Mouse (Mus musculus) urinary bladder, postnatal 4 days (tissue): ENCODE results near the gene Ptov1.

ENCODE experiments used
- DNase-seq, 2 experiments: peaks; one replicate each; pipeline ENCODE4 v3.0.0; 2021 to 2022; ENCODE audit warnings: low spot score in 2 of 2

Ptov1 gene

GRCm38 (mm10) chr7:44859896-44860295 is 9.7 kb downstream of the Ptov1 start:
- DNase-seq, result no peak

DNA sequence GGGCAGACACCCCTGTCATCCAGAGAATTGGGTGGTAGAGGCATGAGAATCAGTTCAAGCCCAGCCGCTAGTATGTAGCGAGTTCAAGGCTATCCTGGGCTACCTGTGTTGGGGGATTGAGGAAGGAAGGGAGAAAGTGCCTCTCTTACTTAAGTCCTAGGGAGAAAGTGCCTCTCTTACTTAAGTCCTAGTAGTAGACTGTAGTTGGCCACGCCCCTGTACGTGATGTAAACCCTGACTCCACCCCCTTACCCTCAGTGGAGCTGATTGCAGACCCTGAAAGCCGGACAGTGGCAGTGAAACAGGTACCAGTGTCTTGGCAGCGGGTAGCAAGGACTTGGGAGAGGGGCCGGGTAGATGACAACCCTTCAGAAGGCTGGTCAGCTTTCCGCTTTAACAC is 11.7 kb downstream of the Ptov1 start:
- DNase-seq, result no peak

- peak; percentile 80 for DNase-seq
Observed at GRCm38 (mm10) chr7:44857042-44857552, 12.5 kb downstream of the Ptov1 start, which contains the start of gene Pnkp. TSS of gene Pnkp (plus strand) at chr7:44857139.

GRCm38 (mm10) chr7:44856265-44856916 is 13.2 kb downstream of the Ptov1 start:
- DNase-seq, result no peak

DNA sequence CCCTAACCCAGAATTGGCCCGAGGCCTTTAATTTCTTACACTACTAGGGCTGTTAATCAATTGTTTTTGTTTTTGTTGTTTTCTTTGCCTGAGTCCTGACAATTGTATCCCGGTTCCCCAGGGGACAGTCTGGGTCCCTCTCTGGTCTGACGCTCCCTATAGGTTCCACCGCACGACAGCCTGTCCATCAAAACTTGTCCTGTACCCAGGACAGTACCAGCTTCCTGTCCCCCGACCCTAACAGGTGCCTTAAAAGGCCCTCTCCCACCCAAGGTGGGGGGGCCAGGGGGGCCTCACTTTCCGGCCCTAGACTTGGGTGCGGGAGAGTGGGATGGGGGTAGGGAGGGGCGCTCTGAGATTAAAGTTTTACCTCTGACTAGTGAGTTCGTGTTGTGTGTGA is 14.6 kb downstream of the Ptov1 start:
- no peak for DNase-seq

DNA sequence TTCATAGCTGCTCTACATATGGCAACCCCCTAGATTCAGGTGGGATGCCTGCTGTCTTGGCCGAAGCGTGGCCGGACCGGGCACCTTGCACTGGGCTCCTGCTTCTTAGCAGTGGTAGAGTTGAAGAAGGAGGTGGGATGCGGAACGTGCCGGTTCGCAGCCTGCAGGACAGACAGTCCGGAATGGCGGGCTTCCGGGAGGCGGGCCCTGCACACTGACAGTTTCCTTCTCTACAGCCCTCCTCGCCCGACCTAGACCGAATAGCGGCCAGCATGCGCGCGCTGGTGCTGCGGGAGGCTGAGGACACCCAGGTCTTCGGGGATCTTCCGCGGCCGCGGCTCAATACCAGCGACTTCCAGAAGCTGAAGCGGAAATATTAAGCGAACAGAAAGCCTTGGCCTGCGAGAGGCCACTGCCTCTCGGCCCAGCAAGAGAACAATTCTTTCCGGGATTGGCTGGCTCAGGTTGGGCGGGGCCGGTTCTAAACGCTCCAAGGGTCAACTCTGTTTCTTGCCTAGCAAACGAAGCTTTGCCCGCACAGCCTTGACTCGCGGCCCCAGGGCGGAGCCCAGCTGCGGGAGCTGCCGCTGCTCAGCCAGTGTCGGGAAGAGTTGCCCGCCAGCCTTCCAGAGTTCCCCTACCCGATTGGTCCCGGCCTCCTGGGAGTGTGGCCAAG is 15.1 kb downstream of the Ptov1 start:
- peak; percentile 83 to 85 for DNase-seq

DNA sequence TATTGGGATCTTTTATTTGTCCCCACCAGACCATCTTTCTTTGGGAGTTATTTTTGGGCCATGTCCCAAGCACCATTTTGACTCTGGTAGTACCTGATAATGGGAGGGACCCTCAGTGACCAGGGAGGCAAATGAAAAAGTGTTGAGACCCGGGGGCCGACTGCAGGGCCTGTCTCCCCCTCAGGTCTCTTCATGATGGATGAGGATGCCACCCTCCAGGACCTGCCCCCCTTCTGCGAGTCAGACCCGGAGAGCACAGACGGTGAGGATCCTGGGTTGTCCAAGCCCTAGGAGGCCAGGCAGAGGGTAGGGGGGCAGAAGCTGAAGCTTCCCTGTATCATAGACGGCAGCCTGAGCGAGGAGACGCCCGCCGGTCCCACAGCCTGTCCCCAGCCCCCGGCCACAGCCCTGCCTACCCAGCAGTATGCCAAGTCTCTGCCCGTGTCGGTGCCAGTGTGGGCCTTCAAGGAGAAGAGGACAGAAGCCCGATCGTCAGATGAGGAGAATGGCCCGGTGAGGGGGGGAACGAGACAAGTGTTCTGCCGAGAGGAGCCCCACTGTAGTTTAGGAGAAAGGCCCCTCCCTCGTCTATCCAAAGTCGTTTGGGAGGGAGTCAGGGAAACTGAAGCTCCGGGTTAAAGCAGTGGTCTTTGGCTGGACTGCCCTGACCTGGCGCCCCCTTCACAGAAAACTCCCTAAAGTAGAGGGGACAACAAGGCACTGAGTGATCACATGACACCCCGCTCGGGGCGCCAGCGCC is 15.8 kb downstream of the Ptov1 start:
- no peak for DNase-seq

DNA sequence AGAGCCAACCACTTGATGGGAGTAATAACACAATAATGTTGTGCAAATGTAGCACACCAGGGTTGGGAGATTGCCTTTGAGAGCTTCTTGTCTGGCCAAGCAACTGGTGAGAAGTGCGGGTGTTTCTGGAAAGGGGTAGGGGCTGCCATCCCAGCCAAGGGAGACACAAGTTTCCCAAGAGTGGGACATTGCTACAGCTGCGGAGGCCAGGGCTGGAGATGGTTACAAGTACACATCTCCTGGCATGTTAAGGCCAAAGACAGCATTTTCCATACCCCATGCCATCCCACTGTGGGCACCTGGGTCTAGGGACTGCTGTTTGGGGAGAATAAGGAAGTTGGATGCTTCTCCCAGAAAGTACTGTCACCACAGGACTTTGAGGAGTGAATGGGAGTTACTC is 16.5 kb downstream of the Ptov1 start:
- DNase-seq, result no peak

GRCm38 (mm10) chr7:44852259-44853027 is 17.1 kb downstream of the Ptov1 start:
- DNase-seq, result no peak

DNA sequence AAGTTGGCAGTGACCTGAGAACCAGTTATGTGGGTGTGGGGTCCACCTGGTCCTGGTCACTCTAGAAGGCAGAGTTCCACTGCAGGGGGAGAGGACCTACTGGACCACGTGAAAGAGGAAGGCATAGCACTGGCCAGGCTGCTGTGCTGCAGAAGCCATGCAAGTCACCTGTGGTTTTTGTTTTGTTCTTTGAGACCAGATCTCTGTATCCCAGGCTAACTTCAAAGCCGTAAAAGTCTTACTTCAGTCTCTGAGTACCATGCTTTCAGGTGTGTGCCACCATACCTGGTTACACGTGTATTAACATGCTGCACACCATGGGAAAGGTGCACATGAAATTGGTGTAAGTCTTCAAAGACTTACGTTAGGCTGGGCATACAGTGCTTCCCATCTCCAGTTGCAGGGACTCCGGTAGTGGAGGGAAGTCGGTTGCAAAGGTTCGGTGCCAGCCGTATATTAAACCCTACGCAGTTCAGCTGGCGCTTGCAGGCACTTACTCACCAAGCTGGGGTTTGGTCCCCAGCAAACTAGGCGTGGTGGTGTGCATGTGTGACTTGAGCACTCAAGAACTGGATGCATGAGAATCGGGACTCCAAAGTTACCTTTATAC is 17.9 kb downstream of the Ptov1 start:
- DNase-seq, result no peak

- DNase-seq, result no peak
Observed at GRCm38 (mm10) chr7:44850789-44851624, 18.6 kb downstream of the Ptov1 start.

- DNase-seq, result peak; percentile 73 to 78
Observed at GRCm38 (mm10) chr7:44850146-44850545, 19.4 kb downstream of the Ptov1 start.

- DNase-seq, result peak; percentile 88 to 90
Observed at GRCm38 (mm10) chr7:44849416-44850111, 20.0 kb downstream of the Ptov1 start.

DNA sequence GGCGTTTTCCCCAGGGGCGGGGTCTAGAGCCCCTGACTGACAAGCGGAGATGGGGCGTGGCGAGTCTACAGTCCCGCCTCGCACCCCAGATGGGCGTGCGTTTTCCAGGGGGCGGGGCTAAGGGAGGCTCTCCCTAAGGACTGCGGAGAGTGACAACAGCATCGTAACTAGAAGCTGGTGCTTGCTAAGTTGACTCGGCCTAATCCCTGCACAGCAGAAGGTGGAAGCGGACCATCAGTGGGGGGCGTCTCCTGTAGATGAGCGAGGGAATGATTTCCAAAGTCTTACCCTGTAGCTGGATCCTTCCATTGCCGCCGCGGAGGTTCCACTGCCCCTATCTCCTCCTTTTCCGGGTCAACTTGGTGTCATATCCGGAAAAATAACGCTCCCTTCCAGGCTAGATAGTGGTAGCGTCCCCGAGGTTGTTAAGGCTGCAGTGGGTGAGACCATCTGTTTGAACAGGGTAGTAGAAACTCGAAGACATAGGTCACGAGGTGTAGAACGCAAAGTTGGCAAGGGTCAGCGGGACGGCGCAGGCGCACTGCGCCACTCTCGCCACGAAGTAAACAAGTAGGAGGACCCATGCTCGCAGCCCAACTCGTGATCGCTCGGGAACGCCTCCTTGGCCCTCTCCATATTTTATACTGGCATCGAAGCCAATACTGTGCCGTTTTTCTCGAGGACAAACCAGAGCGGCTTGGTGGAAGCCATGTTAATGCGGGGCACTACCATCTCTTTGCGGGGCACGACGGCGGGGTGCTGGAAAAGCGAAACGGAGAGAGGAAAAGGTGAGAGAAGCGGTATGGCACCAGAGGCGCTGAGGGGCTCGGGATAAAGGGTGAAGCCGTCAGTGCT is 20.8 kb downstream of the Ptov1 start, which contains the start of the genes Akt1s1 and Tbc1d17:
TSS of gene Akt1s1 (plus strand) at position 431 of the 855 bp plus-strand sequence.
TSS of gene Tbc1d17 (minus strand) at position 519 of the 855 bp plus-strand sequence.
- DNase-seq, result peak; percentile 98 to 99

- no peak for DNase-seq
Observed at GRCm38 (mm10) chr7:44847772-44848171, 21.8 kb downstream of the Ptov1 start.

GRCm38 (mm10) chr7:44846804-44847203 is 22.8 kb downstream of the Ptov1 start:
- no peak for DNase-seq

DNA sequence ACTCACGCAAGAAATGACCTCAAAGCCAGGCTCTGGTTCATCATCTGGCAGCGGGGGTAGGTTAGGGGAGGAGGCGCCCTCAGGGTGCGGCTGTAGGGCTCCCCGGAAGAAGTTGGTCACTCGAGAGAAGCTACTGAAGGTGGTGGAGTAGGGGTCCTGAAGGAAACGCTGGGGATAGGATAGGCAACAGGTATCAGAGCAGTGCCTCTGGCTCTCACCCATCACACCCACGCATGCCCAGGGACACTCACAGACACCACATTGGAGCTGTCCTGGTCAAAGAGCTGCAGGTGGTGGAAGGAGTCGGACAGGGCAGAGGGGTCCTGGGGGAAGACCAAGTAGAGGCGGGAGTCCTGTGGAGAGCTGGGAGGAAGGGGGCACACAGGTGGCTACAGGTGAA is 24.6 kb downstream of the Ptov1 start:
- DNase-seq, result no peak

- DNase-seq, result no peak
Observed at GRCm38 (mm10) chr7:44841825-44842463, 27.6 kb downstream of the Ptov1 start.
